Mouse (Mus musculus) liver, adult 2 months (tissue): ENCODE data around the gene Snapc2.

Experiments used
- CTCF ChIP-seq: fragments of 200-500 bp; IDR thresholded peaks from 2 replicates; pipeline ENCODE4 v1.5.1; 2011; ENCODE audit warnings: low read depth, low read length, control low read depth
- POLR2A ChIP-seq: fragments of 200-500 bp; IDR thresholded peaks from 2 replicates; pipeline ENCODE4 v1.6.1; 2011; ENCODE audit warnings: low read length, control low read depth; ENCODE audit not compliant: insufficient read depth; ENCODE audit errors: extremely low read depth

- TF ChIP-seq POLR2A (no peak), CTCF (no peak)
Measured at GRCm38 (mm10) chr8:4211097-4211496, 41.8 kb upstream of the Snapc2 start.
